Mouse (Mus musculus) liver, embryonic 15.5 days (tissue): ENCODE measurements at regions not wholly inside any gene's neighbourhood (a gene's known extent, or its start where the extent isn't known, plus 50 kb on each side); places are given as distances from the start of the nearest gene placed in this dataset.
A peak's percentile ranks its signal among the peaks of the same experiment; 100 is the strongest.

Experiments
- ATAC-seq: fragments of 200-750 bp; cut with Nextera tagmentation; 2 replicates; pipeline ENCODE4 v1.8.0; 2017; ENCODE audit warnings: moderate number of reproducible peaks, mild to moderate bottlenecking, moderate library complexity; ENCODE audit not compliant: insufficient read depth
- H3K27ac ChIP-seq: fragments of 300-500 bp; sonication (generic); replicated peaks from 2 replicates; pipeline ENCODE4 v1.5.1; 2015; ENCODE audit warnings: mild to moderate bottlenecking, inconsistent platforms
- H3K27me3 ChIP-seq: fragments of 300-500 bp; sonication (generic); 2 replicates; pipeline ENCODE4 v1.6.1; 2015; ENCODE audit warnings: mild to moderate bottlenecking, inconsistent platforms
- H3K36me3 ChIP-seq: fragments of 300-500 bp; sonication (generic); replicated peaks from 2 replicates; pipeline ENCODE4 v1.6.1; 2015; ENCODE audit warnings: moderate library complexity, mild to moderate bottlenecking, inconsistent platforms
- H3K4me1 ChIP-seq: fragments of 300-500 bp; sonication (generic); replicated peaks from 2 replicates; pipeline ENCODE4 v1.6.1; 2015; ENCODE audit warnings: inconsistent platforms
- H3K4me2 ChIP-seq: fragments of 300-500 bp; sonication (generic); 2 replicates; pipeline ENCODE4 v1.6.1; 2015; ENCODE audit warnings: moderate library complexity, mild to moderate bottlenecking, inconsistent platforms
- H3K4me3 ChIP-seq: fragments of 300-500 bp; sonication (generic); replicated peaks from 2 replicates; pipeline ENCODE4 v1.5.1; 2015; ENCODE audit warnings: mild to moderate bottlenecking, inconsistent platforms
- H3K9ac ChIP-seq: fragments of 300-500 bp; sonication (generic); 2 replicates; pipeline ENCODE4 v1.6.1; 2015; ENCODE audit warnings: moderate library complexity, mild to moderate bottlenecking, inconsistent platforms
- H3K9me3 ChIP-seq: fragments of 300-500 bp; sonication (generic); replicated peaks from 2 replicates; pipeline ENCODE4 v1.6.1; 2016; ENCODE audit warnings: inconsistent platforms
- WGBS: fragments of 180-500 bp; shearing (Covaris S2); methylation state at CpG from one replicate; pipeline ENCODE4 v1.1.7; 2015; ENCODE audit warnings: mixed read lengths; ENCODE audit not compliant: insufficient replicate concordance; 5-methylcytosine and 5-hydroxymethylcytosine counted together

DNA sequence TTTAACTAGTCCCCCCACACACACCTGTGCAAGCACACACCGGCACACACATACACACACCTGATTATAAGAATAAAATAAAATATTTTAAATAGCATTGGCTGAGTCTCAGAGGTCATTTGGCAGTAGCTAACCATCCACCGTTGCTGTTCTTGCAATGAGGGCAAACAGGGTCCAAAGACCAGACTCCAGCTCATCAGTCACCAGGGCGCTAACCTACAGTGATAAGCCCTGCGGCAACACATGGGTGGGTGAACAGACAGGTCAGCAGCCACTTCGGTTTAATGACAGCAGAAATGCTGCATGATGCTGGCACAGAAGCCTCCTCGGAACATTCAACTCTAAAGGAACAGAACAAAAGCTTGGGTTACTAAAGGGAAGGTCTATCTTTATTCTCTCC lies 54.9 kb downstream of the Tas2r134 start:
- Histone ChIP-seq H3K27ac (no peak overlapping the region), H3K4me1 (no peaks in the 10 kb centered on the region), H3K27me3 (no peaks in the 10 kb centered on the region), H3K9me3 (no peaks in the 10 kb centered on the region), H3K36me3 (no peaks in the 10 kb centered on the region), H3K9ac (no peak overlapping the region), H3K4me2 (no peak overlapping the region), H3K4me3 (no peak overlapping the region)
- 62% methylated on average over 6 of the region's 6 CpGs for WGBS
- peak; percentile 56; the same call in 1 of the 2 replicates for ATAC-seq

DNA sequence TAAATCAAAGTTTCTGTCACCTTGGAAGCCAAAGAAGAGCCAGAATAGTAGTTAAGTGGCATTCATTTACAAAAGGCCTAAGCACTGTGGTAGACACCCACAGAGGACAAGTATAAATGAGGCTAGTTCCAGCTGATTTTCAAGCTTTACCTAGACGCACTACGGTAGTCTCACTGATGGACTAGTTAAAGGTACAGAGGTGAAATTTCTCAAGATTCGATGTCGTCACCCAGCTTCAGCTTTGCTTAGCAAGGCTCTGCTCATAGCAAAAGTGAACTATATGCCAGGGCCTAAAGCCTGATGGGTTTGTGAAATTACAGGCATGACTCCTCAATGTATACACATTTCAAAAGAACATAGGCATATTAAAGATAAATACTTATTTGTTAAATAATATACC lies 55.4 kb downstream of the Tas2r134 start:
- Histone ChIP-seq H3K36me3 (no peaks in the 10 kb centered on the region), H3K27me3 (no peaks in the 10 kb centered on the region), H3K9ac (no peak overlapping the region), H3K4me1 (no peaks in the 10 kb centered on the region), H3K4me3 (no peak overlapping the region), H3K4me2 (no peak overlapping the region), H3K27ac (no peak overlapping the region), H3K9me3 (no peaks in the 10 kb centered on the region)
- 58% methylated on average over 4 of the region's 4 CpGs for WGBS
- ATAC-seq: no peak

DNA sequence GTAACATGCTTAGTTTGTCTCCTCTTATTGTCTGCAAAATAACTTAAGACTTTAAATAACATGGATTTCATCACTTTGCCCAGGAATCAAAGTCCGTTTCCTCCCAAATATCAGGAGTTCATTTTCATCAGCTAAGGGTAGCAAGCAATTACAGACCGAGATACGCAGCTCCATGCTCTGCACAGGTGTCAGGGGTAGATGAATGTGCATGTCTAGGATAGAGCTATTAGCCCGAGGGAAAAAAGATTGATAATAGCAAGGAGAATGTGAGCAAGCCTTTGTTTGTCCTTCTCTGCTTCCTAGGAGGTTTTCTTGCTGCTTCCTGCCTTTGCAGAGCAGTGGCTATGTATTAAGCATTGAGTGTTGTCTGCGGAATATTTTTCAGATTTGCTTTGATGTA lies 77.8 kb downstream of the Tas2r134 start:
- WGBS: 57% methylated on average over 5 of the region's 5 CpGs
- H3K9me3 ChIP-seq: no peaks in the 10 kb centered on the region
- no peak overlapping the region for H3K9ac ChIP-seq
- H3K27ac ChIP-seq: no peak overlapping the region
- H3K36me3 ChIP-seq: no peaks in the 10 kb centered on the region
- H3K4me2 ChIP-seq: no peak overlapping the region
- no peaks in the 10 kb centered on the region for H3K4me1 ChIP-seq
- no peaks in the 10 kb centered on the region for H3K27me3 ChIP-seq
- no peak overlapping the region for H3K4me3 ChIP-seq
- ATAC-seq: no peak

DNA sequence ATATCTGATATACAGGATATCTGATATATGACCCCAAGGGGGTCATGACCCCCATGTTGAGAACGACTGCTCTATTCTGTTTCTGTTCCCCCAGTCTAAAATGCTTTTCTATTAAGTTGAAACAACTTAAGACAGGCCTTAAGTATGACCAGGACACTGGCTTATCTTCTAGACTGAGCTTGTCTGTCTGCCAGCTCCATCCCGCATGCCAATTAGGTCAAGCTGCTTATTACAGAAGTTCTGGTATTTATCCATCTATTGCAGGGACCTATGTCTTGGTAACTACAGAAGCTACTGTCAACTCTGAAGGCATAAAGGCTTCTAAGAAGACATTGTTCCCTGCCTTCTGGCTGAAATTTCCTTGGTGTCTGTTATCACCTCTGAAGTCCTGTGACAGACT lies 81.4 kb downstream of the Tas2r134 start:
- no peak overlapping the region for H3K9ac ChIP-seq
- 56% methylated on average over 2 of the region's 2 CpGs for WGBS
- H3K4me1 ChIP-seq: no peaks in the 10 kb centered on the region
- no peaks in the 10 kb centered on the region for H3K9me3 ChIP-seq
- H3K4me3 ChIP-seq: no peak overlapping the region
- no peak for ATAC-seq
- no peak overlapping the region for H3K27ac ChIP-seq
- H3K36me3 ChIP-seq: no peaks in the 10 kb centered on the region
- H3K4me2 ChIP-seq: no peak overlapping the region
- no peaks in the 10 kb centered on the region for H3K27me3 ChIP-seq

DNA sequence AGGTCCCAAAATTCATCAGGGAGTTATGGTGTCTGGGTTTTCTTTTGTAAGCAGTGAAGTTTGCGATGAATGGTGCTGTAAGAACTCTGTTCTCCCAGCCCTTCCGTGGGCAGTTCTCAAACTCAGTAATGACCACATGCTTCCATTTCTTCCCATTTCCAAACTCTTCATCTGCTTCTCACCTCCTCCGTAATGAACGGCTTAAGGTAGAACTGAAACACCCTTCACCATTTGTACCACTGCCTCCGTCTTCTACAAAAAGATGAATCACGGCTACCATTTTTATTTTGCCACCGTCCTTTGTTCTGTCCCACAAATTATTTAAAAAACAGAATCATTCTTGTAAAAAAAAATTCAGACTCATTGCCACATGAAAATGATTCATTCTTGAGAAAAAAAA lies 85.3 kb downstream of the Tas2r134 start:
- H3K27me3 ChIP-seq: no peaks in the 10 kb centered on the region
- H3K9ac ChIP-seq: no peak overlapping the region
- WGBS: 76% methylated on average over 7 of the region's 7 CpGs
- no peak for ATAC-seq
- H3K4me2 ChIP-seq: no peak overlapping the region
- H3K27ac ChIP-seq: no peak overlapping the region
- H3K9me3 ChIP-seq: no peaks in the 10 kb centered on the region
- no peaks in the 10 kb centered on the region for H3K4me1 ChIP-seq
- no peaks in the 10 kb centered on the region for H3K36me3 ChIP-seq
- no peak overlapping the region for H3K4me3 ChIP-seq

DNA sequence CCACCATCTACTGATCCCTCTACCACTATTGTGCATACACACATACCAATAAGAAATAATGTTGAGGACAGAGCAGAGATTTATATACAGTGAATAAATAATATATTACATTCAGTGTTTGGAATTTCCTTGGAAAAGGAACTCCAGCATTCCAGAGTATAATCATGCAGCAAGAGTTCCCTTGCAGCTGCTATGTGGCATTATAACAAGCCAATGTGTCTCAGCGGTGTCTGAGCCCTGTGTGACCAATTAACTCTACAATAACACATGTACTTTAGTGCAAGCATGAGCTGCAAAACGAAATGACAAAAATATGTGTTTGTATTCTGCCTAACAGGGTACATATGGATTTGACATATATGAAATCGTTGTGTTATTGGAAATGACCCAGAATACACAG lies 103.5 kb downstream of the Tas2r134 start:
- no peaks in the 10 kb centered on the region for H3K36me3 ChIP-seq
- ATAC-seq: no peak
- no peak overlapping the region for H3K4me3 ChIP-seq
- no peak overlapping the region for H3K27ac ChIP-seq
- H3K27me3 ChIP-seq: no peaks in the 10 kb centered on the region
- no peak overlapping the region for H3K9ac ChIP-seq
- H3K9me3 ChIP-seq: no peaks in the 10 kb centered on the region
- WGBS: 44% methylated on average over 3 of the region's 3 CpGs
- no peak overlapping the region for H3K4me2 ChIP-seq
- H3K4me1 ChIP-seq: no peaks in the 10 kb centered on the region

DNA sequence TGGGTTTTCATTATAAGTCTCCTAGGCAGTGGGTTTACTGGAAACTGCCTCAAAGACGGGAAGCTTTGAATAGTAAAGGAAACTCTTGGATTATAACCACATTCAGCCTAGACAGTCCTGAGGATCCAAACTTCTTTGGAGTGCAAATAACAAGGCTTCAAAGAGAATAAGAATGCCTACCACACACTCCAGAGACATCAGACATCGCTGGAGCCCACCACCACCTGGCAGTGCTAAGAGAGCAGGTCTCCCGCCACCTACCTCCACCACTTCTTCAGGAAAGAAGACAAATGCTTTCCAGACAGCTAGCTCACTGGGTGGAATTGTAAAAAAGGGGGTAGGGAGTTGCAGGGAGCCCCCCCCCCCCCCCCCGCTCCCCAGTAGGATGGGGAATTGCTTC lies 104.4 kb downstream of the Tas2r134 start:
- no peaks in the 10 kb centered on the region for H3K4me1 ChIP-seq
- no peak overlapping the region for H3K27ac ChIP-seq
- H3K4me2 ChIP-seq: no peak overlapping the region
- WGBS: 50% methylated on average over 4 of the region's 4 CpGs
- H3K4me3 ChIP-seq: no peak overlapping the region
- no peak for ATAC-seq
- H3K9me3 ChIP-seq: no peaks in the 10 kb centered on the region
- H3K36me3 ChIP-seq: no peaks in the 10 kb centered on the region
- no peak overlapping the region for H3K9ac ChIP-seq
- no peaks in the 10 kb centered on the region for H3K27me3 ChIP-seq

DNA sequence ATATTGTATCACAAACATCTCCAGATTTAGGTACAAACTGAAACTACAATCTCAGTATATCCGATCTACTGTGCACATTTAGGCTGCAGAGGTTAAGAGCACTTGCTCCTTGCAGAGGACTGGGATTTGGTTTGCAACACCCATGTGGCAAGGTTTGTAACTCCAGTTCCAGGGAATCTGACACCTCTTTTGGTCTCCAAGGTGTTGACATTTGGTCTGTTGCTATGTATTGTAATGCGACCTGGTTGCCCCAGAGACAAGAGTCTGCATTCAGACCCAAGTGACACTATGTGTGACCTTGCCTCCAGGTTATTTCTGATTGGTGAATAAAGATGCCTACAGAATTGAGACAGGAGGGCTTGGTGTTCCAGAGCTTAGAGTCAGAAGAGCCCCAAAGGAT lies 105.0 kb downstream of the Tas2r134 start:
- Histone ChIP-seq H3K36me3 (no peaks in the 10 kb centered on the region), H3K9me3 (no peaks in the 10 kb centered on the region), H3K4me2 (no peak overlapping the region), H3K27me3 (no peaks in the 10 kb centered on the region), H3K9ac (no peak overlapping the region), H3K4me1 (no peaks in the 10 kb centered on the region), H3K27ac (no peak overlapping the region), H3K4me3 (no peak overlapping the region)
- WGBS: 44% methylated on average over 2 of the region's 2 CpGs
- no peak for ATAC-seq

DNA sequence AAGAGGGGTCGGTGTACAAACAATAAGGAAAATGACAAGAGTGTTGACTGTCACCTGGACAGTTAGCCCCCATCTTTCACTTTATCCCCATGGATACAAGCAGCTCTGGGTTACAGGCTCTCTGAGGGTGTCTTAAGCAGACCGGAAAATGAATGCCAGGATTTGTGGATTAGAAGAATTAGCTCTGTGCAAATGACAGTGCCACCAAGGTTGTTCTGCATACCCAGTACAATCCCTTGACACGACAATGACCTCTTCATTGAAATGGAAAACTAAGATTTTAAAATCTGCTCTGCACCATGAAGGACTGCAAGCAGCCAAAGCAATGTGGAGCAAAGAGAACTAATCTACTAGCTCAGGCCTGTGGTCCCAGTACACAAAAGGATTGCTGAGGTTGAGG lies 105.9 kb downstream of the Tas2r134 start:
- H3K4me3 ChIP-seq: no peak overlapping the region
- H3K4me2 ChIP-seq: no peak overlapping the region
- no peaks in the 10 kb centered on the region for H3K9me3 ChIP-seq
- H3K27me3 ChIP-seq: no peaks in the 10 kb centered on the region
- ATAC-seq: no peak
- no peaks in the 10 kb centered on the region for H3K4me1 ChIP-seq
- H3K27ac ChIP-seq: no peak overlapping the region
- H3K36me3 ChIP-seq: no peaks in the 10 kb centered on the region
- no peak overlapping the region for H3K9ac ChIP-seq
- WGBS: 55% methylated on average over 3 of the region's 3 CpGs

DNA sequence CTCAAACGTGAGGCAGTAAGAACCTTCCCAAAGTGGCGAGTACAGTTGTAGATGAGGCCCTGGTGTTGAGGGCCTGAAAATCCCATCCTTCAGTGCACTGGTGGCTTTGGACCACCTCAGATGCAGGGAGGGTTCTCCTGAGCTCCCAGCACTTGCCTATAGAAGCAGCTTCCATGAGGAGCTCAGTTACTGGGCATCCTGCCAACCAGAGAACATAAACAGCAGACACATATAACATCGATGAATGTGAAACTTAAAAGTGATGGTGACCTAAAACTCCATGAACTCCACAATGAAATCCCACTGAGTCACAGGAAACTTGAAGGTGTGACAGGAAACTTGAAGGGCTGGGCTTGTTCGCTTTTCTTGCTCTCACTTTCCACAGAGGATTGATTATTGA lies 109.1 kb downstream of the Tas2r134 start:
- Histone ChIP-seq H3K9ac (no peak overlapping the region), H3K27ac (no peak overlapping the region), H3K4me2 (no peak overlapping the region), H3K36me3 (no peaks in the 10 kb centered on the region), H3K27me3 (no peaks in the 10 kb centered on the region), H3K4me1 (no peaks in the 10 kb centered on the region), H3K4me3 (no peak overlapping the region), H3K9me3 (no peaks in the 10 kb centered on the region)
- WGBS: 62% methylated on average over 4 of the region's 4 CpGs
- no peak for ATAC-seq

DNA sequence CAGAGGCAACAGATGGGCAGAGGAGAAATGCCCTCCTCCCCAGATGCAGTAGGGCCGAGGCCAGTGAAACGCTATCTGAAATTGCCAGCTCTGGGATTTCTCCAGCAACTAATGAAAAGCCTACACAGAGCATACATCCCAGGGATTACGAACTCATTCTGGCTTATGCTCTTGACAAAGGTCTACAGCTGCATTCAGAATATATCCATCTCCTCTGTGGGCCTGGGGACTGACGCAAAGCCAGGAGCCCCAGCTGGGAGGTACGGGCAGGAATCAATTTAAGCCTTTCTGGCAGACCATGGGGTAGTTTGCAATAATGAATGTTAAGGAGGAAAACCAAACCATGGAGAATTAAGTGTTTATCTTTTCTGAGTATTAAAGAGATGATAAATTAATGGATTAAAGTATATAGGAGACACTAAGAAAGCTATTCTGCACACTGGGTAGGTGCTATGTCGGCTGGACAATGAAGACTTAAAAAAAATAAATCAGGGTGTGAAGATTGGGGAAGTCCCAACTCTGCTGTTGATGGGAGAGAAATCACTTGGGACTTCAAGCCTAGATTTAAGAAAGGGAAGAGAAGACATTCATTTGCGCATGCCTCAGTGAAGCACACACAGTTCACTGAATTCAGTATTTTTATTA lies 120.5 kb downstream of the Tas2r134 start:
- H3K27ac ChIP-seq: no peak overlapping the region
- H3K4me2 ChIP-seq: no peak overlapping the region
- H3K9ac ChIP-seq: no peak overlapping the region
- no peak overlapping the region for H3K4me3 ChIP-seq
- no peaks in the 10 kb centered on the region for H3K27me3 ChIP-seq
- H3K9me3 ChIP-seq: no peaks in the 10 kb centered on the region
- no peaks in the 10 kb centered on the region for H3K4me1 ChIP-seq
- ATAC-seq: no peak
- H3K36me3 ChIP-seq: no peaks in the 10 kb centered on the region
- 71% methylated on average over 7 of the region's 7 CpGs for WGBS

DNA sequence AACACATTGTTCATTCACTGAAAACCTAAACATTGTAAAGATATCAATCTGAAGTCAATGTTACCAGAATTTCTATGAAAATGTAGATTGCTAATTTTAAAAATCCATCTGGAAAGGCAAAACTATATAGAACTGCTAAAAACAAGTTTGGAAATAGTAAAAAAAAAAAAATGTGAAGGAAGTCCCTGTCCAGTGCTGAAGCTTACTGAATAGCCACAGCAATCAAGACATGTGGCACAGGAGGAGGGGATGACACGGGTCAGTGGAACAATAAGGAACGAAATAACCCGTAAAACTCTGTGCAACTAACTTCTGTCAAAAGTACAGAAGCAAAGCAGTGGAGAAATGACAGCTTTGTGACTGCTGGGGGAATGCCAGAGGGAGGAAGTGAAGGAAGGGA lies 121.9 kb downstream of the Tas2r134 start:
- no peak overlapping the region for H3K27ac ChIP-seq
- no peaks in the 10 kb centered on the region for H3K36me3 ChIP-seq
- no peaks in the 10 kb centered on the region for H3K9me3 ChIP-seq
- H3K27me3 ChIP-seq: no peaks in the 10 kb centered on the region
- H3K4me3 ChIP-seq: no peak overlapping the region
- H3K4me1 ChIP-seq: no peaks in the 10 kb centered on the region
- 33% methylated on average over 3 of the region's 3 CpGs for WGBS
- no peak overlapping the region for H3K9ac ChIP-seq
- no peak for ATAC-seq
- no peak overlapping the region for H3K4me2 ChIP-seq
